Mouse (Mus musculus): ENCODE measurements around the gene Stum. TPM values are rescaled to one million over a fixed set of nuclear protein-coding genes. Genes with fewer than 3 reads are reported as not detected.

Gene Stum
- polyA plus RNA-seq (2017; shearing (Covaris generic)), result not detected

GRCm38 (mm10) chr1:180483399-180484291 is at the start of gene Stum:
Gene Stum (minus strand): TSS chr1:180483504.

Other genes starting within 250 kb of the Stum start
- gene Psen2, start 220.1 kb downstream of the Stum start, polyA plus RNA-seq (2017; shearing (Covaris generic)), result 117 TPM
- 73.1 TPM for gene Itpkb, start 153.0 kb downstream of the Stum start, polyA plus RNA-seq (2017; shearing (Covaris generic))
- 82.8 TPM for gene Parp1, start 85.4 kb upstream of the Stum start, polyA plus RNA-seq (2017; shearing (Covaris generic))
- gene Lin9, start 157.6 kb upstream of the Stum start, polyA plus RNA-seq (2017; shearing (Covaris generic)), result 21.7 TPM
- gene Mixl1, start 213.5 kb upstream of the Stum start, polyA plus RNA-seq (2017; shearing (Covaris generic)), result 0.13 TPM
- 48.7 TPM for gene Acbd3, start 242.5 kb upstream of the Stum start, polyA plus RNA-seq (2017; shearing (Covaris generic))

Measured in CD4-positive, CD25-positive, alpha-beta regulatory T cell (primary cell).